Mouse (Mus musculus) megakaryocyte progenitor cell, adult 5-6 weeks (primary cell): ENCODE measurements around the gene Bpifa5. TPM values are rescaled to one million over a fixed set of nuclear protein-coding genes. Genes with fewer than 3 reads are reported as not detected.
"Not testable (repeated sequence)": the region's sequence is repeated elsewhere in the genome, so short reads cannot be mapped to it uniquely, and the experiment has no call there.

Source experiments
- ATAC-seq: replicated peaks from 2 replicates; pipeline ENCODE4 v1.8.0; 2016; ENCODE audit warnings: mild to moderate bottlenecking, moderate TSS enrichment, inconsistent platforms; ENCODE audit not compliant: poor library complexity
- total RNA-seq, 2 experiments: library from RNA; stranded (forward) in 1 of 2; stranded (reverse) in 1 of 2; fragments of 157-497, 149-512 nt in 1 of 2; fragments of 200-1000 nt in 1 of 2; gene quantifications; 2 replicates each; pipeline versions ENCODE4 v1.2.3 to v1.2.4; 2015 to 2017

Gene Bpifa5
- not detected in 2 replicates for total RNA-seq (2015)
- total RNA-seq (2017) = not detected in 2 replicates

GRCm38 (mm10) chr2:154162307-154162706 is at the start of gene Bpifa5:
Gene Bpifa5, plus strand, starts transcription at chr2:154162607.
- no peak for ATAC-seq

GRCm38 (mm10) chr2:154117381-154117780 is 45.0 kb upstream of the Bpifa5 start:
- ATAC-seq = no peak

- ATAC-seq = no peak
Measured at GRCm38 (mm10) chr2:154130120-154130519, 32.3 kb upstream of the Bpifa5 start, which contains the start of gene Bpifa3. Gene Bpifa3, plus strand, starts transcription at chr2:154130336.

GRCm38 (mm10) chr2:154142580-154142979 is 19.8 kb upstream of the Bpifa5 start, which contains the start of gene Bpifa1:
Gene Bpifa1, plus strand, starts transcription at chr2:154142880.
- no peak for ATAC-seq

GRCm38 (mm10) chr2:154143735-154144134 is 18.7 kb upstream of the Bpifa5 start:
- ATAC-seq = no peak

GRCm38 (mm10) chr2:154147496-154147895 is 14.9 kb upstream of the Bpifa5 start:
- no peak for ATAC-seq

GRCm38 (mm10) chr2:154158433-154158832 is 4.0 kb upstream of the Bpifa5 start:
- ATAC-seq = peak; percentile 65

- no peak for ATAC-seq
Measured at GRCm38 (mm10) chr2:154163306-154163705, 899 bp downstream of the Bpifa5 start.

- no peak for ATAC-seq
Measured at GRCm38 (mm10) chr2:154169172-154169571, 6.8 kb downstream of the Bpifa5 start.

GRCm38 (mm10) chr2:154171621-154172020 is 9.2 kb downstream of the Bpifa5 start:
- ATAC-seq = no peak

GRCm38 (mm10) chr2:154173313-154173712 is 10.9 kb downstream of the Bpifa5 start:
- ATAC-seq = peak; percentile 68

- not testable (repeated sequence) for ATAC-seq
Measured at GRCm38 (mm10) chr2:154181900-154182299, 19.5 kb downstream of the Bpifa5 start.

GRCm38 (mm10) chr2:154183061-154183460 is 20.7 kb downstream of the Bpifa5 start:
- ATAC-seq = not testable (repeated sequence)

- no peak for ATAC-seq
Measured at GRCm38 (mm10) chr2:154185319-154185718, 22.9 kb downstream of the Bpifa5 start.

- ATAC-seq = no peak
Measured at GRCm38 (mm10) chr2:154185748-154186147, 23.3 kb downstream of the Bpifa5 start.

GRCm38 (mm10) chr2:154187468-154187867 is 25.1 kb downstream of the Bpifa5 start:
- peak; percentile 83 for ATAC-seq

- ATAC-seq = no peak
Measured at GRCm38 (mm10) chr2:154189877-154190434, 27.5 kb downstream of the Bpifa5 start.

- no peak for ATAC-seq
Measured at GRCm38 (mm10) chr2:154190546-154191258, 28.3 kb downstream of the Bpifa5 start, which contains the start of gene Bpifb1. Gene Bpifb1, plus strand, starts transcription at chr2:154190818.

- ATAC-seq = no peak
Measured at GRCm38 (mm10) chr2:154192141-154192540, 29.7 kb downstream of the Bpifa5 start.

GRCm38 (mm10) chr2:154193071-154193470 is 30.7 kb downstream of the Bpifa5 start:
- no peak for ATAC-seq

- ATAC-seq = no peak
Measured at GRCm38 (mm10) chr2:154193994-154194504, 31.6 kb downstream of the Bpifa5 start.

- no peak for ATAC-seq
Measured at GRCm38 (mm10) chr2:154197036-154197435, 34.6 kb downstream of the Bpifa5 start.
